40 mouse cellular contexts compared by ENCODE assay signal in the genomic region with DNA sequence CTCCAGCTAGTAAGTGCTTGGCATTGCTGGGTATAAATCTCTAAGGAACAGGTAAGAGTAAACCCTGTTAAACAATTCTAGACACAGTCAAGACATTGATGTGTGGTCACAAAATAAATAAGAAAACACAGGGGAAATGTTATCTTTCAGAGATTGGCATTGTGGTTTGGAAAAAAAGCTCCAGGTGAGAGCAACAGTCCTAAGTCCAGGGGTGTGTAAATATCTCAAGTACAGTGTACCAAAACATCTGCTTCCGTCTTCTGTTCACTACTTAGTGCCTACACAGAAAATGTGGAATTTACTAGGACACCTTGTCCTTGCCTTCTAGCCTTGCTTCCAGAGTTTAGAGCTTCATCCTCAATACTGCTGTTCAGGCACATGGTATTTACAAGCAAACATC. TPM values are rescaled to one million over a fixed set of nuclear protein-coding genes. Genes with fewer than 3 reads are reported as not detected.
"Had no signal": no experiment of that assay in that cellular context is flagged by ENCODE, and none has a peak within 500 bp of the region (broad histone marks: within the 10 kb centered on the region; RNA-seq: fewer than 3 reads in every experiment).

No protein-coding gene starts in this region.

- H3K4me3 ChIP-seq: embryonic facial prominence, embryonic 10.5 days; embryonic facial prominence, embryonic 12.5 days; embryonic facial prominence, embryonic 13.5 days; embryonic facial prominence, embryonic 15.5 days; erythroblast, embryonic 14.5 days; forebrain, embryonic 10.5 days; forebrain, embryonic 12.5 days; forebrain, embryonic 13.5 days; forebrain, embryonic 15.5 days; gastrocnemius, adult 2 months; heart, adult 2 months had no signal

- ATAC-seq: forebrain, embryonic 13.5 days; forebrain, embryonic 14.5 days; forebrain, embryonic 15.5 days; forebrain, embryonic 16.5 days; forebrain, postnatal 0 days had no signal

- H3K9me3 ChIP-seq: embryonic facial prominence, embryonic 10.5 days; embryonic facial prominence, embryonic 12.5 days; embryonic facial prominence, embryonic 13.5 days; embryonic facial prominence, embryonic 15.5 days; forebrain, embryonic 10.5 days; forebrain, embryonic 12.5 days; forebrain, embryonic 13.5 days; forebrain, embryonic 15.5 days had no signal

- H3K36me3 ChIP-seq: embryonic facial prominence, embryonic 10.5 days; embryonic facial prominence, embryonic 12.5 days; embryonic facial prominence, embryonic 13.5 days; embryonic facial prominence, embryonic 15.5 days; forebrain, embryonic 10.5 days; forebrain, embryonic 12.5 days; forebrain, embryonic 15.5 days had no signal

- H3K27ac ChIP-seq: embryonic facial prominence, embryonic 10.5 days; embryonic facial prominence, embryonic 12.5 days; embryonic facial prominence, embryonic 13.5 days; embryonic facial prominence, embryonic 15.5 days; forebrain, embryonic 10.5 days; forebrain, embryonic 12.5 days; forebrain, embryonic 13.5 days; forebrain, embryonic 15.5 days; gastrocnemius, adult 2 months; heart, adult 2 months had no signal

- H3K9ac ChIP-seq: embryonic facial prominence, embryonic 12.5 days; embryonic facial prominence, embryonic 13.5 days; embryonic facial prominence, embryonic 15.5 days; forebrain, embryonic 12.5 days; forebrain, embryonic 13.5 days; forebrain, embryonic 15.5 days; forebrain, postnatal 0 days had no signal

- H3K27me3 ChIP-seq: embryonic facial prominence, embryonic 12.5 days; embryonic facial prominence, embryonic 13.5 days; embryonic facial prominence, embryonic 15.5 days; forebrain, embryonic 12.5 days; forebrain, embryonic 13.5 days; forebrain, embryonic 15.5 days had no signal

- H3K4me1 ChIP-seq: embryonic facial prominence, embryonic 12.5 days; embryonic facial prominence, embryonic 13.5 days; embryonic facial prominence, embryonic 15.5 days; forebrain, embryonic 13.5 days; forebrain, embryonic 15.5 days had no signal

- DNase-seq: cerebellum, adult 8-10 months; cerebellum, adult 9-10 months; cerebellum, adult 9-11 months; cerebellum, postnatal 10 days; cerebellum, postnatal 14 days; cerebellum, postnatal 25 days; cerebellum, postnatal 36 days; embryo, embryonic 11 days; forebrain, postnatal 0 days; gastrocnemius, adult 2 months; gastrocnemius, postnatal 10 days; gastrocnemius, postnatal 14 days; gastrocnemius, postnatal 25 days; gastrocnemius, postnatal 36 days; heart, adult 11 months; heart, adult 18-20 months; heart, adult 2 months had no signal

- H3K4me2 ChIP-seq: embryonic facial prominence, embryonic 12.5 days; embryonic facial prominence, embryonic 13.5 days; embryonic facial prominence, embryonic 15.5 days; forebrain, embryonic 12.5 days; forebrain, embryonic 13.5 days; forebrain, embryonic 15.5 days had no signal

RNA-seq across cellular contexts. Expression of a gene that starts 3.1 kb away (rescaled TPM):
- total RNA-seq: common myeloid progenitor, adult 5-6 weeks; forebrain, postnatal 0 days; gastrocnemius, adult 18-20 months; gastrocnemius, adult 2 months; gastrocnemius, adult 8-10 months; gastrocnemius, postnatal 10 days; gastrocnemius, postnatal 14 days; gastrocnemius, postnatal 25 days; gastrocnemius, postnatal 36 days; granulocyte monocyte progenitor cell, adult 5-6 weeks; heart, adult 18-20 months; heart, adult 2 months; heart, adult 8-10 months had no signal
- polyA plus RNA-seq: cortical plate, adult 2 months; embryonic facial prominence, embryonic 10.5 days; embryonic facial prominence, embryonic 11.5 days; embryonic facial prominence, embryonic 12.5 days; embryonic facial prominence, embryonic 13.5 days; embryonic facial prominence, embryonic 14.5 days; embryonic facial prominence, embryonic 15.5 days; erythroblast, embryonic 14.5 days; forebrain, embryonic 10.5 days; forebrain, embryonic 11.5 days; forebrain, embryonic 12.5 days; forebrain, embryonic 13.5 days; forebrain, embryonic 14.5 days; forebrain, embryonic 15.5 days; forebrain, embryonic 16.5 days; forebrain, postnatal 0 days; gonadal fat pad, adult 2 months; heart, adult 2 months had no signal

RNA-seq across cellular contexts. Expression of a gene that starts 7.4 kb away (rescaled TPM):
- total RNA-seq: common myeloid progenitor, adult 5-6 weeks; forebrain, postnatal 0 days; gastrocnemius, adult 18-20 months; gastrocnemius, adult 2 months; gastrocnemius, adult 8-10 months; gastrocnemius, postnatal 10 days; gastrocnemius, postnatal 14 days; gastrocnemius, postnatal 25 days; gastrocnemius, postnatal 36 days; gastrocnemius, postnatal 4 days; granulocyte monocyte progenitor cell, adult 5-6 weeks; heart, adult 18-20 months; heart, adult 2 months; heart, adult 8-10 months had no signal
- polyA plus RNA-seq: cortical plate, adult 2 months; embryonic facial prominence, embryonic 10.5 days; embryonic facial prominence, embryonic 11.5 days; embryonic facial prominence, embryonic 12.5 days; embryonic facial prominence, embryonic 13.5 days; embryonic facial prominence, embryonic 14.5 days; embryonic facial prominence, embryonic 15.5 days; erythroblast, embryonic 14.5 days; forebrain, embryonic 10.5 days; forebrain, embryonic 11.5 days; forebrain, embryonic 12.5 days; forebrain, embryonic 13.5 days; forebrain, embryonic 14.5 days; forebrain, embryonic 15.5 days; forebrain, embryonic 16.5 days; forebrain, postnatal 0 days; frontal cortex, adult 2 months; gonadal fat pad, adult 2 months; heart, adult 2 months had no signal

RNA-seq across cellular contexts. Expression of a gene that starts 36.9 kb away (rescaled TPM):
- total RNA-seq: common myeloid progenitor, adult 5-6 weeks; forebrain, postnatal 0 days; gastrocnemius, adult 18-20 months; gastrocnemius, adult 2 months; gastrocnemius, adult 8-10 months; gastrocnemius, postnatal 10 days; gastrocnemius, postnatal 14 days; gastrocnemius, postnatal 25 days; gastrocnemius, postnatal 36 days; gastrocnemius, postnatal 4 days; granulocyte monocyte progenitor cell, adult 5-6 weeks; heart, adult 18-20 months; heart, adult 2 months; heart, adult 8-10 months had no signal
- polyA plus RNA-seq: cortical plate, adult 2 months; embryonic facial prominence, embryonic 10.5 days; embryonic facial prominence, embryonic 11.5 days; embryonic facial prominence, embryonic 12.5 days; embryonic facial prominence, embryonic 13.5 days; embryonic facial prominence, embryonic 14.5 days; embryonic facial prominence, embryonic 15.5 days; erythroblast, embryonic 14.5 days; forebrain, embryonic 10.5 days; forebrain, embryonic 11.5 days; forebrain, embryonic 12.5 days; forebrain, embryonic 13.5 days; forebrain, embryonic 14.5 days; forebrain, embryonic 15.5 days; forebrain, embryonic 16.5 days; forebrain, postnatal 0 days; frontal cortex, adult 2 months; gonadal fat pad, adult 2 months; heart, adult 2 months had no signal
